Mouse (Mus musculus) heart, postnatal 36 days (tissue): ENCODE results near the gene Angptl7. TPM values are rescaled to one million over a fixed set of nuclear protein-coding genes. Genes with fewer than 3 reads are reported as not detected.
A peak's percentile ranks its signal among the peaks of the same experiment; 100 is the strongest.

Source experiments
- DNase-seq, 2 experiments: peaks; one replicate each; pipeline ENCODE4 v3.0.0; 2021 to 2022
- intact Hi-C: fragments of 180-260 bp; cut with DNase I; formaldehyde crosslinking; loops from one replicate; pipeline ENCODE4 v1.15.1; 2025
- total RNA-seq, 2 experiments: library from RNA; stranded (reverse); gene quantifications; 2 replicates each; pipeline ENCODE4 v1.2.3; 2021

Angptl7 gene
- total RNA-seq, 2 experiments from 2014 or later, result 2.8 to 4.3 TPM

GRCm38 (mm10) chr4:148460656-148461284 lies 39.5 kb downstream of the Angptl7 start:
- intact Hi-C loops, result no loop called here
- DNase-seq, result no peak

DNA sequence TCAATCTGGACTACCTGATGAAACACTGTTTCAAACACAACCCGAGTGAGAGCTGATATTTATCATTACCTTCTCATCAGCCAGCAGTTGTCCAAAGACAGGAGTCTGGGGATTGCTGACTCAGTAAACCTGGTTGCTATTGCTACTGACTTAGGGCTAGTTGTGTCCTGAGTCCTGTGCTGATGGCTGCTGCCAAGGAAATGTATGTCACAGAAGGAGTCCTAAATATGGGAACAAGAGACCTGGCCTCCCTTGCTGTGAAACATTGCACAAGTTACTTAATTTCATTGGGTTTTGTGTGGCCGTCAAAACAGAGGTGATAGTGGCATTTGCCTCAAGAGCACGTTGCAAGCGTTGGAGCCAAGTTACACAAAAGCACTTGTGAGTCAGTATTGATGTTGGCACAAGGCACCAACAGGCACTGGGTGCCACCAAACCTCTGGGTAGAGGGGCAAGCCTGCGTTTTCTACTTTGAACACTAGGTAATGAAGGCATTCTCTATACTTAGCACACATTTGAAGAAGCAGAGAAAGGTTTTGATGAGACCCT lies 44.7 kb downstream of the Angptl7 start:
- intact Hi-C loops, result no loop called here
- no peak for DNase-seq

GRCm38 (mm10) chr4:148453707-148454106 lies 46.6 kb downstream of the Angptl7 start:
- DNase-seq, result no peak
- intact Hi-C loops, result no loop called here

DNA sequence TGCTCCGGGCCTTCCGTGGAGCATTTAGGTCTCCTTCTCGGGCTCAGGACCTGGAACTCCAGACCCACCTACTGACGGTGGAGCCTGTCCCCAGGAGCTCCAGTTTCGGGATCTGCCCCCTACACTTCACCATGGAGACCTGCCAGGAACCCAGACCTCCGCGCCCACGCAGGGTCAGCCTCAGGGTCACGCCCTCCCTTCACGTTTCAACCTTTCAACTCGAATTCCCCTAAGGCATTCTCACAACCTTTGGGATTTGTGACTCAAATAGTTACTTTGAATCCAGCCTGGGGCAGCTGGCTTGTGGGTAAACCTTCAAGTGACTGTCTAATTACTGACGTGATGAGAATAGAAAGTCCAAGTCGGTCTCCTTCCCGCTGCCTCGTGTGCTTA lies 51.4 kb downstream of the Angptl7 start:
- DNase-seq, result no peak

GRCm38 (mm10) chr4:148448179-148448852 lies 51.9 kb downstream of the Angptl7 start, which contains the start of gene Mtor:
Gene Mtor, plus strand, starts transcription at chr4:148448611.
- DNase-seq, result peak; percentile 92 to 93
- intact Hi-C loops, result no loop called here

More for the DNA sequence above, 51.4 kb downstream of the Angptl7 start:
- intact Hi-C loops, result no loop called here

Other genes starting within 250 kb of the Angptl7 start
- gene Disp3, start 212.5 kb downstream of the Angptl7 start, total RNA-seq, result not detected
- gene Ubiad1, start 55.7 kb downstream of the Angptl7 start, total RNA-seq, result 10 to 100 TPM; 16.5 to 16.9 TPM
- gene Mtor, start 51.8 kb downstream of the Angptl7 start, total RNA-seq, result 10 to 100 TPM; 50.7 to 51.4 TPM
- 10 to 100 TPM; 38.5 to 43.2 TPM for gene Exosc10, start 58.0 kb upstream of the Angptl7 start, total RNA-seq
- gene Srm, start 91.0 kb upstream of the Angptl7 start, total RNA-seq, result 10 to 100 TPM; 17.5 to 18.7 TPM
- under 1 TPM in 1 of 2 experiments, not detected in 1; 0.56 TPM for gene Masp2, start 102.1 kb upstream of the Angptl7 start, total RNA-seq
- 100 to 1,000 TPM; 123 to 130 TPM for gene Tardbp, start 126.6 kb upstream of the Angptl7 start, total RNA-seq
- gene Gm572, start 142.9 kb upstream of the Angptl7 start, total RNA-seq, result 1 to 10 TPM; 3.7 to 5.5 TPM